Mouse (Mus musculus): ENCODE measurements around the gene Hoxc6.

The Hoxc6 gene

DNA sequence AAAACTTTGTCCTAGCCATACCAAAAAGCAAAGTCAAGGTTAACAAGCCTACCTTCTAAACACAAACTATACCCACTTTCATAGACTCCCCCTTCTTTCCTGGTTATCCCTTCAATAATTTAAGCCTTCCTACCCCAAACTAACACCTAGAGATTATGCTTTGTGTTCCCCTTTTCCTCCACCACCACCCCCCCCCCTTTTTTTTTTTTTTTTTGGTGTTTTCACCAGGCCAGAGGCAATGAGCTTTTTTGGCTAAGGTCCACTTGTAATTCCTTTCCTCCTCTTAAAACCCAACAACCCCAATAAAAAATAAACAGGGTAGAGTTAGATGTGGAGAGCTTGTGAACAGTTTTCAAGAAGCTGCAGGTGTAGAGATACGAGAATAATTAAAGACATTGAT, 28.8 kb upstream of the Hoxc6 start:
- DNase-seq = no peak

DNA sequence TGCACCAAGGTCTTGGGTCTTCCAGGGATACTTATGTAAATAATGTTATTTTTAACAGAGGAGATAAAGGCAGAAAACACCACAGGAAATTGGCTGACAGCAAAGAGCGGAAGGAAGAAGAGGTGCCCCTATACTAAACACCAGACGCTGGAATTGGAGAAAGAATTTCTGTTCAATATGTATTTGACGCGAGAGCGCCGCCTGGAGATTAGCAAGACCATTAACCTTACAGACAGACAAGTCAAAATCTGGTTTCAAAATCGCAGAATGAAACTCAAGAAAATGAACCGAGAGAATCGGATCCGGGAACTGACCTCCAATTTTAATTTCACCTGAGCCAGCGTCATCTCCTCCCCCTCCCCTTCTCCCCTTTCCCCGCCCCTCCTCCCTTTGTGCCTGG, 27.3 kb upstream of the Hoxc6 start:
- DNase-seq = no peak

DNA sequence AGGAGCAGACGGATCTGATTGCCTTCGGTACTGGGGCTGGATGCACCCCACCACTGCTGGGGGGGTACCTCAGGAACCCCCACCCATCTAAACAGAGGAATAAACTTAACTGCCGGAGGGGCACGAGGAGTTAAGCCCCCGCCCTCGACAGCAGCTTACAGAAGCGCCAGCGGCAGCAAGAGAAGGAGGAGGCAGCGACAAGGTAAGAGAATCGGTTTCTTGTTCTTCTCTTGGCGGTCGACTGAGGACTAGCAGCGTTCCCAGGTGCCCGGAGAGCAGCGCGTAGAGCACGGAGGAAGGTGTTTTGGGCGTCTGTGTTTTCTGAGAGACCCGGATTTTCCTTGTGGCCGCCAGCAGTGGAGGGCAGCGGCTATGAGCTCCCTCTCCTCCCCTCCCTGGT, 25.8 kb upstream of the Hoxc6 start:
- no peak for DNase-seq

DNA sequence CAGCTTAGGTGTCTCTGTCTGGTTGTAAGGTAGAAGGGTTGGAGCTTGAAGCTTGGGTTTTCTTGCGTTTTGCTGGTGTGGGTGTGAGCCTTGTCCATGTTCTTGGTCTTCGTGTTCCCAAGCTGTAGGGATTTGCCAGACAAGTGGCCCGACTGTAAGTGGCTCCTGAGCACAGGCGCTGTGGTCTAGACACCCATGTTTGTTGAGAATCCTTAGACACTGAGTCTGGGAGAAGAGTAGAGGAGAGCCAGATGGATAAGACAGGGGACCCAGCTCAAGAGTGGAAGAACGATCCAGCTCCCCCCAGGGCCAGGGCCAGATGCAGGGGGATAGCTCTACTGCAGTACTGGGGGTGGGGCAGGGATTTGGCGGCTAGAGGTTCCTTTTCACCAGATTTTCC, 25.3 kb upstream of the Hoxc6 start:
- no peak for DNase-seq

DNA sequence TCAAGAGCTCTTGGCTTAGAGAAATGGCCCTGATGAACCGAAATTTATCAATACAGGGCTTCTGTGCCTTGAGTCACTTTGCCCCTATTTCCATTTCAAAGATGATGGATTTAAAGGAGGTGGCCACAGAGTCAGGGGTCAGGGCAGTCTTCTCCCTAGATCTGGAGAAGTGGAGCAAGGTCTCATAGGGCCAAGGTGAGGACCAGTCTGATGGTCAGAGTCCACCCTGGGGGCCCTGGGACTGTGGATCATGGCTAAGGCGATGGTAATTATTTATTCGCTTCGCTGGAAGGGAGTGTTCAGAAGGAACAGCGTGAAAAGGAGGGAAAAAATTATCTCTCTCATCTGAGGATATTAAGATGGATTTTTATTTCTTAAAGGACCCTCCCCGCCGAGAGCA, 23.0 kb upstream of the Hoxc6 start:
- no peak for DNase-seq

DNA sequence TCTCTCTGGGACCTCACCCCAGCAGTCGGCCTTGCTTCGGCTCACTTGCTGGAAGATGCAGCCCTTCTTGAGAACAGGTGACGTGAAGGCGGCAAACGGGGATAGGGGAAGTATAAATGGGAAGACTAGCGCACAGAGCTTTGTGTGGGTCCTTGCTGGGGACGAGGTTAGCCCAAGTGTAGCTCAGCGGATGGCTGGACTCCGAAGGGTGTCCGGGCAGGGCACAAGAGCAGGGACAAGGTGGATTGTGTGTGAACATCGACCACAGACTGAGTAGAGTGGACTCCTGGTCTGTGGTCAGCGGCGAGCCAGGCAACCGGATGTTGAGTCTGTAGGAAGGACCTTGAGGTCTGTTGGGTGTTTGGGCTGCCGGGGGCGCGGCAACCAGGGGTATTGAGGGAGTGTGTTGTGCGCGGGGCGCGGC, 22.4 kb upstream of the Hoxc6 start:
- DNase-seq = no peak

DNA sequence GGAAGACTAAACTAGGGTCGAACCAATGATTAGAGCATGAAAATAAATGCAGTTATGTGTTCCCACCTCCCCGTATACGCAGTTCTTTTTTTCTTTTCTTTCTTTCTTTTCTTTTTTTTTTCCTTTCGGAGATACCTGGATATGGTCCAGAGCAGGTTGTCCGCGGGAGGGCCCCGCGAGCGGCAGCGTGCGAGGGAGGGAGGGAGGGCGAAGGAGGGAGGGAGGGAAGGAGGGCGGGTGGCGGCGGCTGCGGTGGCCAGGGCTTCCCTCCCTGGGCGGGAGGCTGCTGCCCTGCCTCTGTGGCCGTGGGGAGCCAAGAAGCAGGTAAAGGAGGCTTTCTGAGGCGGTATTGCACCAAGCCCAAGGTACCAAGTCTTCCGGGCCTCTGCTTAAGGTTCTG, 21.9 kb upstream of the Hoxc6 start, which contains the start of gene Hoxc9:
Gene Hoxc9, plus strand, starts transcription at position 269 of the 400 bp plus-strand sequence.
- DNase-seq = no peak

DNA sequence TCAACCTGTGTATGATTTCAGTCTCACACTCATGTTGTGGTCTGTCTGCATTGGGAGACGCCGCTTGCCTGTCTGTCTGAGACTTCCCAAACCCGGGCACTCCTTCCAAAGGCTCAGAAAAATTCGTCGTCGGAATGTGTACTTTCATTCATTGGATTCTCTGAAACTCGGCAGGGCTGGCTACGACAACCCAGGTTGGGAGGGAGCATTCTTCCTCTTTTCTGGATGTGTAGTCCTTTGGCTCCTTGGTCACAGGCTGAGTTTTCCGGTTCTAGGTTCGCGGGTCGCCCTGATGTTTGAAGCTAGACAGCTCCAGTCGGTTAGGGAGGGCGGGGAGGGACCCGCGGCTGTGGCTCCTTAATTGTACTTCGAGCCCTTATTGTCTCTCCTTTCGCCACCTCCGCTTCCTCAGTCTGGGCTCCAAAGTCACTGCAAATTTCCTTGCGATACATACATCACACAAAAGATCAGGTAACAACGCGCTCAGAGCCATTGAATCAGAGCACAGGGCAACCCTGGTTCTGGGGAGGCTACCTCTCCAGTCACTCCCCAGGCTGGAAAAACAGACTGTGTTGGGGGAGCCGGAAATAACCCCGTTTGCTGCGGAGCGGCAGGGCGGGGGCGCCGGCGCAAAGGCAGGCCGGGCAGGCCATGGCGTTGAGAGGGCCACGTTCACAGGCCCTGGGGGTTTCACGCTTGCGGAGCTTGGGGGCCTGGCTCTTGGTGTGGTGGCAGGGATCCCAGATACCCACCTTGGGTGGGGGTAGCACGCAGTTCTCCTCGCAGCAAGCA, 21.2 kb upstream of the Hoxc6 start:
- DNase-seq = no peak

DNA sequence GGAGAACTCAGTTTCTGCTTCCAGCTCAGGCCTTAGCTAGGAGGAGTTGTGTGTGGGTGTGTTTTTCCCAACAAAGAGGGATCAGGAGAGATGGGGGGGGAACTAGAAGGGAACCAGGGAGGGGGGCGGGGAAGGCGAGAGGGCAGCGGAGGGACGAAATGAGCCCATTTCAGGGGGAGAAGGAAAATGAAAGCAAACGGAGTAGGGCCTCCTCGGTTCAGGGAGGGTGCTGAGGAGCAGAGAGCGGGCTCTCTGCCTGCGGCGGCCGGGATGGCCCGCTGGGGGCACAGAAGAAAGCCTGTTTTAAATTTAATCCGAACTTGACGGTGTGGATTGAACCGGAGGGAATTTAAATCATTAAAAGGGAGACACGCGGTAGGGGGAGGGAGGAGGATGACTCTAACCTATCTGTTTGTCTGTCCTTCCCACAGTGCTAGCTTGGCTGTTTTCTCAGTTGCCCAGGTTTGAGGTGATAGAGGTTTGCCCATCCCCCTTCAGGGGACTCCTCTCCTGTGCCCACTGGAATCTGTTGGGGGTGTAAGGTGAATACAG, 20.6 kb upstream of the Hoxc6 start:
- DNase-seq = no peak

DNA sequence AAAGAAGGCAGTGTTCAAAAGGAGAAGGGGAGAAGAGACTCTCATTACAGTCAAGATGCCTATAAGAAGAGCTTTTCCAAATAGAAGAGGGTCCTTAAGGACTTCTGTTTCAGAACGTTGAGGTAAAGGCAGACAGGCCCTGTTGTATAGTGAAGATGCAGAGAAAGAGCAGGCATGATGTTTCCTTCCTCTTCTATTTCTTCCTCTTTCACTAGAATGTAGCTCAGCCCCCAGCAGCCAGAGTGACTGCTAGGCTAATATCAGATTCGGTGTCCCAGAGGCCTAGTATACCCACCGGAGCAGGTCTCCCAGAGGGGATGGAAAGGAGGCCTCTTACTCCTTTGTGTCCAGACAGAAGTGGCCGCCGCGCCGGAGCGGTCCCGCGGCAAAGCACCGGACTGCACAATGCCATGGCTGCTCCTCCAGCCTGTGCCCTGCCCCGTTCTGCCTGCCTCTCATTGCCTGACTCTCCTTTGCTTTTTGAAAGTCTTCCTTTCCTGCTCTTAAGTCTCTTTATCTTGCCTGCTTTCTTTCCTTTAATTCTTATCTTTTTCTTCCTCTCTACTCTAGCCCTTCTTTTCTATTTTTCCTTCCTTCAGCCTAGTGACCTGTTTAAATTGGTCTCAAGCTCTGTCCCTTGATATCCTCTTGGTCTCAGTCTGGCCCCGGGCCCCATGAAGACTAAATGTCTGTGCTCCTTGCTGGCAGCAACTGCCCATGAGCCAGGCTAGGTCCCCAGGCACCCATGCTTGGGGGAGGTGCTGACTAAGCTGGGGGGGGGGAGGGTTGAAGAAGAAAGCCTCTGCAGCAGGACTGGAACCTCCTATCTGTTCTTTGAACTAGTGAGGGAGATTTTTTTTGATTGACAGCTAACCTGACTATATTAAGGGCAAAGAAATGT, 19.2 kb upstream of the Hoxc6 start:
- no peak for DNase-seq

DNA sequence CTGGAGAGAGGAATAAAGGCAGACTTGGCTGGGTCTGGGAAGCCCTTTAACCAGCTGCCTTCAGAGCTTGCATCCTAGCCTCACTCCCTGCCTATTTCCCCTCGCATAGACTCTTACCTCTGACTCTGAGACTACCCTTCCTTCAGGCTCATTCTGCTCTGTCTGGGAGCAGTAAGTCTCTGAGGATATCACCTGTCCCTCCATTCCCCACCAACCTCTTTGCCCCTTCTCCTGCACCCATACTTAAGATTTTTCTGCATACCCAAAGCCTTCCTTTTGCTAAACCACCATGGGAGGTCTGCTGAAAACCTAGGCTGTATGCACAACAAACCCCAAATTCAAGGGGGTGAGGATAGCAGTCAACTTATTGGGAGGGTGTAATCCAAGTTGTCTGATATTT, 18.1 kb upstream of the Hoxc6 start:
- DNase-seq = no peak

DNA sequence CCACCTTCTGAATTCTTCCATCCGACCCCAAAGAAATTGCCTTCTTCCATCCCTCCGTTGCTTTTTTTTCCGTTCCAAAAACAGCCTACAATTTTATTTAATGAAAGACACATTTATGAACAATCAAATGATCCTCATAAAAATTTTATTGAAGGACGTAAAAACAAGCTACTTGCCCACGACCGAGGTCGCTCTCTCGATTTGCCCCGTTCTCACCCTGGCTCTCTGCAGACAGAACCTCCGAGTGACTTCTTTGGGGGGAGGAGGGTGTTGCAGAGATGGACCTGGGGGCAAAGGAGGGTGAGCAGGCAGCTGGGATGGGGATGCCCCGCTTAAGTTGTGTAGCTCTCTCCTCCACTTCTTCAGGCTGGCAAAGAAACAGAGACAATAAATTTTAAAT, 17.7 kb upstream of the Hoxc6 start:
- DNase-seq = no peak

DNA sequence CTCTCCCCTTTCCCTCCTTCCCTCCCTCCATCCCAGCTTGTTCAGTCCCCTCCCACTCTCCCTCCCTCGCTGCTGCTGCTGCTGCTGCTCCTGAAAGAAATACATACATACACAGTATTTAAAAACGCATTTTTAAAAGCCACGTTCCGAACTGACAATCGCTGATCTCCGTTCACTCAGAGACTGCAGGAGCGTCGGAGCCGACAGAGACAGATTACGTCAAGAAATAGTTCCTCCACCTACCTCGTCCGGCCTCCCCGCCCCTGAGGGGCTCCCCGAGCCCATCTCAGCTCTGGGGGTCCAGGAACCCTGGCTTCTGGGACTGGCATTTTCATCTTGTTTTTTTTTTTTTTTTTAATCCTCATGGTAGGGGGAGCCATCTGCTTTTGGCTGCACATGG, 17.1 kb upstream of the Hoxc6 start:
- DNase-seq = no peak

DNA sequence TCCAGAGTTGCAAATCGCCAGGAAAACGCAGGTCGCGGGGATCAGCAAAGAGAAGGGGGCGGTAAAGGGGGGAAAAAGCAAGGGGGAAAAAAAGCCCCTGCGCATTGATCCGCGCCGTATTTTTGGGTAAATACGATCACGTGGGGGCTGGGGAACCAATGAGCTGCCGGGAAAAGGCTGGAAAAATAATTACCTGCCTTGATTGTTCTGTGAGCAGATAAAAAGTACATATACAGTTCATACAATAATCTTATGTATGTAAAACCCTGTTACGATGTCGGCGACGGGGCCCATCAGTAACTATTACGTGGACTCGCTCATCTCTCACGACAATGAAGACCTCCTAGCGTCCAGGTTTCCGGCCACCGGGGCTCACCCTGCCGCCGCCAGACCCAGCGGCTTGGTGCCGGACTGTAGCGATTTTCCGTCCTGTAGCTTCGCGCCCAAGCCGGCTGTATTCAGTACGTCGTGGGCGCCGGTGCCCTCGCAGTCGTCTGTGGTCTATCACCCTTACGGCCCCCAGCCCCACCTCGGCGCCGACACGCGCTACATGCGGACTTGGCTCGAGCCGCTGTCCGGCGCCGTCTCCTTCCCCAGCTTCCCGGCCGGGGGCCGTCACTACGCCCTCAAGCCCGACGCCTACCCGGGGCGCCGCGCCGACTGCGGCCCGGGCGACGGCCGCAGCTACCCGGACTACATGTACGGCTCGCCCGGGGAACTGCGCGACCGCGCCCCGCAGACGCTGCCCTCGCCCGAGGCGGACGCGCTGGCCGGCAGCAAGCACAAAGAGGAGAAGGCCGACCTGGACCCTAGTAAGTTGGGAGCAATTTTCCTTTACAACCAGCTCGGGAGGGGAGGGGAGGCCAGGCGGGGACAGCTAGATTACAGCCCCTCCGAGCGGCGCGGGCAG, 16.4 kb upstream of the Hoxc6 start:
- DNase-seq = no peak

DNA sequence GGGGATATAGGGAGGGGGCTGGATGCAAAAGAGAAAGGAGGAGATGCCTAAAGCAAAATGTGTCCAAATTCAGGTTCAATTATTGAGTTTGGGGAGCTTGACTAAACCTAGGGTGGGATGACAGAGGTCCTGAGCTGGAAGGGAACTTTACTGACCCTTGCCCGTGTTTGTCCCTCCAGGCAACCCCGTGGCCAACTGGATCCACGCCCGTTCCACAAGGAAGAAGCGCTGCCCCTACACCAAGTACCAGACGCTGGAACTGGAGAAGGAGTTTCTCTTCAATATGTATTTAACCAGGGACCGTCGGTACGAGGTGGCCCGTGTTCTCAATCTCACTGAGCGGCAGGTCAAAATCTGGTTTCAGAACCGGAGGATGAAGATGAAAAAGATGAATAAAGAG, 14.3 kb upstream of the Hoxc6 start:
- DNase-seq = no peak

DNA sequence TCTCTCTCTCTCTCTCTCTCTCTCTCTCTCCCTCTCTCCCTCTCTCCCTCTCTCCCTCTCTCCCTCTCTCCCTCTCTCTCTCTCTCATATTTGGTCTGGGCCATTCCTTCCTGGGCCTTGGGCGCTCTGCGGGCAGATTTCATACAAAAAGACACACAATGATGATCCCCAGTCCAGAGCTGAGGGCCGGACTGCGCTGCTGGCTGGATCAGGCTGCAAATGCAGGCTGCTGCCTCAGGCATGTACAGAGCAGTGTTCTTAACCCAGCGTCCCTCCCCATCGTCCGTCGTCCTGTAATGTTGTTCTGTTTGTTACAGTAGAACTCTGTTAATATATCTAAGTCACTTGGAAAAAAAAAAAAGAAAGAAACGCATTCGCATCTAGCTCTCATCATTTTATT, 13.5 kb upstream of the Hoxc6 start:
- DNase-seq = no peak

DNA sequence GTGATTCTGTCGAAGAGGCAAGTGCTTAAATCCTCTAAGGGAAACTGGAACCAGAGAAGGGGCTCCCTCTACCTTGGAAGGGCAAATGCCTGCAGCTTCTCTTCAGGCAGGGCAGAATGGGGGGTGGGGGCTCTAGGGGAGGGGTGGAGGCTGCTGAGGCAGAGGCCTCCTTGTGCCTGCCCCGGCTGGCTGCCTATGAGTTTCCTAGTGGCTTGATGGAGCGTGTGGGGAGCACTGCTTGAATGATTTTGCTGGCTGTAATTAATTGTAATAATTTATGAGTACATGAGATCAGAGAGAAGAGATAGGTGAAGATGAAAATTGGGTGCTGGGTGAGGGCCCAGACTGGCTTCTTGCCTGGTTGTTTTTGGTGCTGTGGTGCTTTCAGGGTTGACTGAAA, 13.1 kb upstream of the Hoxc6 start:
- DNase-seq = no peak

DNA sequence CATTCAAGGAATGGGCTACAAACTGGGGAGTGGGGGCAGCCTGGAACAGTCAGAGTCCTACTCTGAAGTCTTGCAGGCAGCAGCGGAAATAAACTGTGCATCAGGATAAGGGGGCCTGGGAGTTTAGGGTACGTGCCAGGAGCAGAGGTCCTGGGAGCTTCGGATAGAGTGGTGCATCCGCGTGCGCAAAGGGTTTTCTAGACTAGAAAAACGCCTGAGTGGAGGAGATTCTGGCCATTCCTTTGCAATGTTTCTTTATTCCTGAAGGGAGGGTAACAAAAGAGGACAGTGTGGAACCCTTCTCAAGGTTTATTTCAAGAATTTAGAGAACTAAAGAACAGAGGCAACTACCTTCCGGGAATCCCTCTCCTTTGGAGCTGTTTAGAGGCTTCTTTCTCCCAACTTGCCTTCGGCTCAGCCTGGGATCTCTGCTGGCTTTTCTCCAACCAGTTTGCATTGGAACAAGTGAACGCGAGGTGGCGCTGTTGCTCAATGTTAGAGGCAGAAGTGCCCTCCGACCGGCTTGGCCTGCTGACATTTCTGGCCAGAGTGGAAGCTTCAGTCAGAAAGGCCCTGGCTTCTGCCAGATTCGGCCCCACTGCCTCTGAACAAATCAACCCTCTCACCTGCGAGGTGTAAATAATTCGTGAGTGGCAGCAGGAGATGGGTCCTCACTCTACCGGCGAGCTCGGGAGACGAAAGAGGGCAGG, 10.8 kb upstream of the Hoxc6 start:
- DNase-seq = peak; percentile 30 to 35

DNA sequence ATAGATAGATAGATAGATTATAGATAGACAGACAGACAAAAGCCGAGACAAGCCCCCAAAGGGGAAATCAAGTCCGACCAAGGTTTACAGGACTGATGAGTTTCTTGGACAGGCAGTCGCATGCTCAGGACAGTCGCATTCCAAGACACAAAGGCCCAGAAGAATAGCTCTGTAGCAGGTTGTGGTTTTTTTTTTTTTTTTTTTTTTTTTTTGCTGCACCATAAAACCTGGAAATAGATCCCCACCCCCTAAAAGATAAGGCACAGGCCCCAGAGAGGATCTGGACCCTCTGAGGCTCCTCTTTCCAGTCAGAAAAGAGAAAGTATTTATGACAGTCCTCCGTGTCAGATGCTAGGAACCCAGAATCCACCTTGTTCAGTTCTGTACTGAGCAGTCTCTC, 10.0 kb upstream of the Hoxc6 start:
- DNase-seq = no peak

DNA sequence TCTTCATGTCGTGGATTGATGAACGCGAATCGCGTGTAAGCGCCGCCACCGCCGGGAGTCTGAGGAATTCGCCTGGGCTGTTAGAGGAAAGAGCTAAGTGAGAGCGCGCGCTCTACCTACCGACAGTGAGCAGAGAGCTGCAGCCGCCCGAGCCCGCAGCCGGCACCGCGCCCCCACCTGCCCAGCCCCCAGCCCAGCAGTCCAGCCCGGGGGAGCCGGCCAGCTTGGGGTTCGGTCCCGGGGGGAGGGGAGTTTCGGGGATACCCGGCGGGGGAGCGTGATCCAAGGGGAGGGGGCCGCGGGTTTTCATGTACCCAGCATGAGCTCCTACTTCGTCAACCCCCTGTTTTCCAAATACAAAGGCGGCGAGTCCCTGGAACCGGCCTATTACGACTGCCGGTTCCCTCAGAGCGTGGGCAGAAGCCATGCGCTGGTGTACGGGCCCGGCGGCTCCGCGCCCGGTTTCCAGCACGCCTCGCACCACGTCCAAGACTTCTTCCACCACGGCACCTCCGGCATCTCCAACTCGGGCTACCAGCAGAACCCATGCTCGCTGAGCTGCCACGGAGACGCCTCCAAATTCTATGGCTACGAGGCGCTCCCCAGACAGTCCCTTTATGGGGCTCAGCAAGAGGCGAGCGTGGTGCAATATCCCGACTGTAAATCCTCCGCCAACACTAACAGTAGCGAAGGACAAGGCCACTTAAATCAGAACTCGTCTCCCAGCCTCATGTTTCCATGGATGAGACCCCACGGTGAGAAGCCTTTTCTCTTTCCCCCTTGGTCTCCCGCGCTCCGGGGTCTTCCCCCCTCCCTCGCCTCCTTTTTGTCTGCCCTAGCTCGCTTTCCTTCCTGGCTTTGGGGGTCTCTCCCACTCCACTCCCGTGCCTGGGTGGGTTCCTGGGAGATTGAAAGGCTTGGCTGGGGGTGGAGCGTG, 7.3 kb upstream of the Hoxc6 start, which contains the start of gene Hoxc8:
Gene Hoxc8, plus strand, starts transcription at position 147 of the 937 bp plus-strand sequence.
- DNase-seq = no peak

DNA sequence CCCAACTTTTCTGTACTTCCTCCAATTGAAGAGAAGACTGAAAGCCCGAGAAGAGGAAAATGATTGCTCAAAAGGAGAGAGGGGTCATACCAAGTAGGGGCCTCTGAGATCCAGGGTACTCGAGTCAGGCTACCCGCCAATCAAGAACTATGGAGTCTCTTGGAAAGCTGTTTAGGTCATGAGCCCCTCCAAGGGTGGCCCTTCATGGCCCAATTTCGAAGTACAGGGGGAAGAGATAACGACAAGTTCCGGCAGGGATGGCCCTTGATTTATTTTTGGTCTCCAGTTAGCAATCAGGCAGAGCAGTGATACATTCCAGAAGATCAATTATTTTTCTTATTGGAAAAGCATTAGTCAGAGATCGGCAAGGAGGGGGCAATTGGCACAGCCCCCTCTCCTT, 6.3 kb upstream of the Hoxc6 start:
- DNase-seq = no peak

Measured in thymus, adult 18-20 months (tissue).